Mouse (Mus musculus): ENCODE measurements around the gene Krt84.

GRCm38 (mm10) chr15:101544478-101544877, 11.9 kb upstream of the Krt84 start:
- TF ChIP-seq CTCF (IDR thresholded peaks at IDR 0.05; ENCODE audit: low read depth) = no peak
- no peak for TF ChIP-seq EP300 (IDR thresholded peaks at IDR 0.05; ENCODE audit: low read depth)
